Mouse (Mus musculus) liver, embryonic 12.5 days (tissue): ENCODE measurements around the gene Dusp12. TPM values are rescaled to one million over a fixed set of nuclear protein-coding genes. Genes with fewer than 3 reads are reported as not detected.
A peak's percentile ranks its signal among the peaks of the same experiment; 100 is the strongest.

Source experiments
- ATAC-seq: fragments of 200-750 bp; cut with Nextera tagmentation; 2 replicates; pipeline ENCODE4 v1.8.0; 2017; ENCODE audit warnings: moderate number of reproducible peaks, mild to moderate bottlenecking, moderate library complexity
- H3K27ac ChIP-seq: fragments of 300-500 bp; sonication (generic); 2 replicates; pipeline ENCODE4 v1.5.1; 2016; ENCODE audit warnings: mild to moderate bottlenecking
- H3K27me3 ChIP-seq: fragments of 300-500 bp; sonication (generic); replicated peaks from 2 replicates; pipeline ENCODE4 v1.6.1; 2016; ENCODE audit warnings: mild to moderate bottlenecking, moderate library complexity
- H3K36me3 ChIP-seq: fragments of 300-500 bp; sonication (generic); 2 replicates; pipeline ENCODE4 v1.6.1; 2016; ENCODE audit warnings: mild to moderate bottlenecking, moderate library complexity
- H3K4me1 ChIP-seq: fragments of 300-500 bp; sonication (generic); 2 replicates; pipeline ENCODE4 v1.6.1; 2016
- H3K4me2 ChIP-seq: fragments of 300-500 bp; sonication (generic); 2 replicates; pipeline ENCODE4 v1.6.1; 2016; ENCODE audit warnings: mild to moderate bottlenecking, moderate library complexity
- H3K4me3 ChIP-seq: fragments of 300-500 bp; sonication (generic); 2 replicates; pipeline ENCODE4 v1.5.1; 2016; ENCODE audit warnings: mild to moderate bottlenecking, moderate library complexity
- H3K9ac ChIP-seq: fragments of 300-500 bp; sonication (generic); 2 replicates; pipeline ENCODE4 v1.6.1; 2016; ENCODE audit warnings: mild to moderate bottlenecking, moderate library complexity
- H3K9me3 ChIP-seq: fragments of 300-500 bp; sonication (generic); replicated peaks from 2 replicates; pipeline ENCODE4 v1.6.1; 2016; ENCODE audit warnings: mild to moderate bottlenecking, moderate library complexity
- WGBS: fragments of 180-500 bp; shearing (Covaris S2); methylation state at CpG from one replicate; pipeline ENCODE4 v1.1.7; 2016; ENCODE audit not compliant: insufficient replicate concordance; 5-methylcytosine and 5-hydroxymethylcytosine counted together
- polyA plus RNA-seq: library from polyadenylated mRNA; unstranded; fragments of >200 nt; fragmentation: Nextera tagmentation; extraction: Ambion mirVana; gene quantifications from 2 replicates; pipeline ENCODE4 v1.2.1, GENCODE M21; 2016

Gene Dusp12
- polyA plus RNA-seq, 1 experiment from 2014 or later, result 25.7 TPM

- 52% methylated on average over 9 of the region's 9 CpGs for WGBS
- Histone ChIP-seq H3K36me3 (no peaks in the 10 kb centered on the region), H3K4me2 (no peak overlapping the region), H3K27ac (no peak overlapping the region), H3K27me3 (peaks cover 9% of the 10 kb centered on the region), H3K4me1 (no peaks in the 10 kb centered on the region), H3K4me3 (no peak overlapping the region), H3K9ac (no peak overlapping the region), H3K9me3 (no peaks in the 10 kb centered on the region)
- no peak for ATAC-seq
Observed at GRCm38 (mm10) chr1:170894603-170895602, 9.6 kb upstream of the Dusp12 start.

- peaks cover 7% of the 10 kb centered on the region for H3K27me3 ChIP-seq
- 54% methylated on average over 1 of the region's 1 CpGs for WGBS
- no peaks in the 10 kb centered on the region for H3K4me1 ChIP-seq
- no peak overlapping the region for H3K27ac ChIP-seq
- H3K9me3 ChIP-seq, result no peaks in the 10 kb centered on the region
- no peak overlapping the region for H3K4me2 ChIP-seq
- no peak overlapping the region for H3K9ac ChIP-seq
- no peaks in the 10 kb centered on the region for H3K36me3 ChIP-seq
- no peak overlapping the region for H3K4me3 ChIP-seq
- ATAC-seq, result no peak
Observed at GRCm38 (mm10) chr1:170892279-170892678, 6.9 kb upstream of the Dusp12 start.

GRCm38 (mm10) chr1:170891646-170892045 lies 6.3 kb upstream of the Dusp12 start:
- 58% methylated on average over 2 of the region's 2 CpGs for WGBS

DNA sequence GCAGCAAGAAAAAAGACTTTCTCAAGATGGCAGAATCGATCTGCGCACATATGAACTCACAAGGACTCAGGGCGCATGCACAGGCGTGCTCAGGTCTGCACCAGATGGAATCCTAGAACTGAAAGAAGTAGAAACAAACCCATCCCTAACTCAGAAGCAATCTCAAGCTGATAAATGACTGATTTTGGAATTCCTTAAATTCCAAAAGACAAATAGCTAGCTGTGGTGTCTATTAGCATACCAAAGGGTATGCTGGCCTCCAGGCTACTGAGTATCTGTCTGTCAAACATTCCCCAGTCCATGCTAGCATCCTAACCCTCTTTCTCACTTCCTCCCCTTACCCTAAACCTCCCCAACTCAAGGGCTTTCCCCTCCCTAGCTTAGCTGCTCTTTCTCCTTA lies 4.0 kb upstream of the Dusp12 start:
- 75% methylated on average over 4 of the region's 4 CpGs for WGBS
- ATAC-seq, result no peak
- no peaks in the 10 kb centered on the region for H3K9me3 ChIP-seq

More at GRCm38 (mm10) chr1:170891646-170892045, 6.3 kb upstream of the Dusp12 start:
- Histone ChIP-seq H3K9ac (no peak overlapping the region), H3K4me2 (no peak overlapping the region), H3K27ac (no peak overlapping the region), H3K36me3 (no peaks in the 10 kb centered on the region), H3K27me3 (peaks cover 7% of the 10 kb centered on the region), H3K4me1 (no peaks in the 10 kb centered on the region), H3K9me3 (no peaks in the 10 kb centered on the region), H3K4me3 (no peak overlapping the region)
- no peak for ATAC-seq

GRCm38 (mm10) chr1:170886044-170886458 lies 711 bp upstream of the Dusp12 start:
- peak; percentile 17; the same call in 1 of the 2 replicates for ATAC-seq
- H3K9ac ChIP-seq, result peak overlapping the region; percentile 27; the same call in 1 of the 2 replicates

More for the DNA sequence above, 4.0 kb upstream of the Dusp12 start:
- H3K36me3 ChIP-seq, result no peaks in the 10 kb centered on the region
- H3K27ac ChIP-seq, result no peak overlapping the region
- no peak overlapping the region for H3K9ac ChIP-seq
- H3K4me2 ChIP-seq, result no peak overlapping the region
- H3K4me1 ChIP-seq, result peaks cover 20% of the 10 kb centered on the region
- H3K4me3 ChIP-seq, result no peak overlapping the region
- H3K27me3 ChIP-seq, result peaks cover 7% of the 10 kb centered on the region

DNA sequence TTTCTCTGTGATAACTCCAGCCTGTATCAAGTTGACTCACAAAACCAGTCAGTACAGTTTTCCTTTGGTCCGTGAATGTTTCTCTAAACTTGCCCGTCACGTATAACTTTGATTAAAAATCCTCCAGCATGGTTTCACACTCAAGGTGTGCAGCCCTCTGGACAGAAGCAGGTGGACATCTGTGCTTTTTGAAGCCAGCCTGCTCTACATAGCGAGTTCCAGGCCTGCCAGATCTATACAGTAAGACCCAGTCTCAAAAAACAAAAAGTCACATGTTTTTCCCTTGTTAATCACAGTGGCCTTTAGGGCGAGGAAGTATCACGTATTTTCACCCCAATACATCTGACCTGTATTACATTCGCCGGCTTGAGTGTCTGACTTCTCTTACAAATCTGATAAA lies 950 bp downstream of the Dusp12 start:
- no peak for ATAC-seq
- Histone ChIP-seq H3K4me3 (peak overlapping the region; percentile 84), H3K9me3 (no peaks in the 10 kb centered on the region), H3K27ac (peak overlapping the region; percentile 80; the same call in 1 of the 2 replicates), H3K36me3 (peaks cover 21% of the 10 kb centered on the region), H3K27me3 (peaks cover 4% of the 10 kb centered on the region), H3K4me1 (peaks cover 40% of the 10 kb centered on the region), H3K9ac (peak overlapping the region; percentile 82), H3K4me2 (peak overlapping the region; percentile 92)
- WGBS, result 22% methylated on average over 8 of the region's 8 CpGs

More at GRCm38 (mm10) chr1:170886044-170886458, 711 bp upstream of the Dusp12 start:
- no peaks in the 10 kb centered on the region for H3K9me3 ChIP-seq
- H3K27ac ChIP-seq, result peak overlapping the region; percentile 51; the same call in 1 of the 2 replicates
- H3K36me3 ChIP-seq, result peaks cover 5% of the 10 kb centered on the region
- no peak overlapping the region for H3K4me3 ChIP-seq
- peaks cover 7% of the 10 kb centered on the region for H3K27me3 ChIP-seq
- H3K4me2 ChIP-seq, result peak overlapping the region; percentile 92
- WGBS, result 16% methylated on average over 6 of the region's 6 CpGs
- H3K4me1 ChIP-seq, result peaks cover 40% of the 10 kb centered on the region

GRCm38 (mm10) chr1:170882915-170883485 lies 2.3 kb downstream of the Dusp12 start:
- Histone ChIP-seq H3K4me3 (no peak overlapping the region), H3K27ac (0 out of 2 replicates have a peak overlapping the region, but pooled peaks have one; percentile 40), H3K4me1 (peaks cover 40% of the 10 kb centered on the region), H3K9ac (no peak overlapping the region), H3K36me3 (peaks cover 30% of the 10 kb centered on the region), H3K4me2 (peak overlapping the region; percentile 92), H3K9me3 (no peaks in the 10 kb centered on the region), H3K27me3 (no peaks in the 10 kb centered on the region)
- WGBS, result 67% methylated on average over 5 of the region's 5 CpGs
- ATAC-seq, result no peak

- no peak overlapping the region for H3K4me3 ChIP-seq
- WGBS, result 87% methylated on average over 5 of the region's 5 CpGs
- no peak overlapping the region for H3K9ac ChIP-seq
- H3K4me1 ChIP-seq, result 0 out of 2 replicates have a peak, but pooled peaks cover 6% of the 10 kb centered on the region
- no peak for ATAC-seq
- H3K4me2 ChIP-seq, result no peak overlapping the region
- H3K27ac ChIP-seq, result no peak overlapping the region
- H3K9me3 ChIP-seq, result no peaks in the 10 kb centered on the region
- H3K27me3 ChIP-seq, result no peaks in the 10 kb centered on the region
- H3K36me3 ChIP-seq, result peaks cover 66% of the 10 kb centered on the region
Observed at GRCm38 (mm10) chr1:170876906-170877305, 8.4 kb downstream of the Dusp12 start.

- Histone ChIP-seq H3K4me1 (0 out of 2 replicates have a peak, but pooled peaks cover 6% of the 10 kb centered on the region), H3K4me3 (no peak overlapping the region), H3K9ac (no peak overlapping the region), H3K36me3 (peaks cover 63% of the 10 kb centered on the region), H3K4me2 (no peak overlapping the region), H3K9me3 (no peaks in the 10 kb centered on the region), H3K27me3 (no peaks in the 10 kb centered on the region), H3K27ac (no peak overlapping the region)
- ATAC-seq, result no peak
- WGBS, result 66% methylated on average over 3 of the region's 3 CpGs
Observed at GRCm38 (mm10) chr1:170875676-170876075, 9.7 kb downstream of the Dusp12 start.

- peaks cover 34% of the 10 kb centered on the region for H3K36me3 ChIP-seq
- ATAC-seq, result no peak
- no peaks in the 10 kb centered on the region for H3K27me3 ChIP-seq
- peaks cover 14% of the 10 kb centered on the region; the same call in 1 of the 2 replicates for H3K4me1 ChIP-seq
- no peak overlapping the region for H3K4me3 ChIP-seq
- H3K4me2 ChIP-seq, result no peak overlapping the region
- no peaks in the 10 kb centered on the region for H3K9me3 ChIP-seq
- H3K27ac ChIP-seq, result no peak overlapping the region
- 87% methylated on average over 2 of the region's 2 CpGs for WGBS
- no peak overlapping the region for H3K9ac ChIP-seq
Observed at GRCm38 (mm10) chr1:170871961-170872360, 13.4 kb downstream of the Dusp12 start.

GRCm38 (mm10) chr1:170871402-170871801 lies 13.9 kb downstream of the Dusp12 start:
- whole genome bisulfite sequencing, result 78% methylated on average over 6 of the region's 6 CpGs
- H3K36me3 ChIP-seq, result peaks cover 29% of the 10 kb centered on the region
- H3K4me1 ChIP-seq, result peaks cover 20% of the 10 kb centered on the region
- no peak overlapping the region for H3K9ac ChIP-seq
- no peaks in the 10 kb centered on the region for H3K27me3 ChIP-seq
- no peak overlapping the region for H3K4me2 ChIP-seq
- H3K27ac ChIP-seq, result no peak overlapping the region
- no peak overlapping the region for H3K4me3 ChIP-seq
- ATAC-seq, result no peak
- H3K9me3 ChIP-seq, result no peaks in the 10 kb centered on the region

DNA sequence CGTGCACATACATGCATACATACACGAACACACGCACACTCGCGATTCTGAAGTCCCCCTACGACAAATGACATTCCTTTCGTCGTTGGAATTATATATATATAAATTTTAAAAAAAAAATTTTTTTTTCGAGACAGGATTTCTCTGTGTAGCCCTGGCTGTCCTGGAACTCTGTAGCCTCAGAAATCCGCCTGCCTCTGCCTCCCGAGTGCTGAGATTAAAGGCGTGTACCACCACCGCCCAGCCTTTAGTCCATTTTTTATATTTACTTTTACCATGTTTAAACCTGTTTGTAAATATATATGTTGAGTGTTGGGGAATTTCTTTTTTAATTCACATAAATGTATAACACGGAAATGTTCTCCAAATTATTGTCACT lies 16.4 kb downstream of the Dusp12 start:
- peak overlapping the region; percentile 77 for H3K4me2 ChIP-seq
- H3K36me3 ChIP-seq, result peaks cover 15% of the 10 kb centered on the region
- H3K27me3 ChIP-seq, result no peaks in the 10 kb centered on the region
- peak overlapping the region; percentile 91 for H3K9ac ChIP-seq
- no peak for ATAC-seq
- 11% methylated on average over 14 of the region's 14 CpGs for WGBS
- peaks cover 35% of the 10 kb centered on the region for H3K4me1 ChIP-seq
- H3K4me3 ChIP-seq, result peak overlapping the region; percentile 96
- no peaks in the 10 kb centered on the region for H3K9me3 ChIP-seq
- H3K27ac ChIP-seq, result peak overlapping the region; percentile 91
